Mouse (Mus musculus) heart, postnatal 0 days (tissue): ENCODE results near the gene Olfr1339.

Experiments
- CTCF ChIP-seq: IDR thresholded peaks from 2 replicates; pipeline ENCODE4 v1.5.1; 2016; ENCODE audit warnings: antibody characterized with exemption, control low read depth, low read depth
- EP300 ChIP-seq: IDR thresholded peaks from 2 replicates; pipeline ENCODE4 v1.6.1; 2016; ENCODE audit warnings: antibody characterized with exemption, low read depth

DNA sequence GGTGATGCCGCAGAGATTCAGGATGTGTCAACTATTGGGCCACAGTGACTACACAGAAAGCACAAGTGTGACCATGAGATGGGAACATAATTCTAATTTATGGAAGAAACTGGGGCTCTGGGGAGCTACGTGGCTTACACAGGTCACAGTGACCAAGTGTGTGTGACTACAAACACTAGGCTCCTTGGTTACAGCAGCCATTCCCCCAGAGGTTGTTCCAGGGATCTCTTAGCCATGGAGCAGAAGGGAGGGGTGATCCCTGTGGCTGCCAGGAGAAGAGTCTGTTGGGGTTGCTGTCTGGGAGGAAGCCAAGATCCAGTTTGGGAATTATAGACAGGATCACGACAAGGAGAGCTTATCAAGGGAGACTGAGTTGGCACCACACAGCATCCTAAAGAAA, 28.8 kb upstream of the Olfr1339 start, which contains the start of gene Olfr1341:
- TF ChIP-seq CTCF (no peak), EP300 (no peak)
